Mouse (Mus musculus) liver, postnatal 0 days (tissue): ENCODE measurements around the gene Pagr1b. TPM values are rescaled to one million over a fixed set of nuclear protein-coding genes. Genes with fewer than 3 reads are reported as not detected.

ENCODE experiments used
- ATAC-seq: fragments of 200-750 bp; cut with Nextera tagmentation; 2 replicates; pipeline ENCODE4 v1.8.0; 2017; ENCODE audit warnings: mild to moderate bottlenecking, moderate library complexity
- DNase-seq: peaks from one replicate; pipeline ENCODE4 v3.0.0-alpha.2; 2016
- H3K27ac ChIP-seq: fragments of 300-500 bp; sonication (generic); 2 replicates; pipeline ENCODE4 v1.5.1; 2014; ENCODE audit warnings: antibody characterized with exemption, moderate library complexity, mild to moderate bottlenecking, low read depth
- H3K27me3 ChIP-seq: fragments of 300-500 bp; sonication (generic); 2 replicates; pipeline ENCODE4 v1.6.1; 2014; ENCODE audit warnings: low read length, control low read depth, mixed read lengths; ENCODE audit not compliant: insufficient read depth
- H3K36me3 ChIP-seq: fragments of 300-500 bp; sonication (generic); replicated peaks from 2 replicates; pipeline ENCODE4 v1.6.1; 2014; ENCODE audit warnings: mild to moderate bottlenecking, control low read depth, low read length, moderate library complexity, mixed read lengths; ENCODE audit not compliant: insufficient read depth
- H3K4me1 ChIP-seq: fragments of 300-500 bp; sonication (generic); 2 replicates; pipeline ENCODE4 v1.6.1; 2014; ENCODE audit warnings: antibody characterized with exemption, mild to moderate bottlenecking, control low read depth; ENCODE audit not compliant: insufficient read depth
- H3K4me2 ChIP-seq: fragments of 300-500 bp; sonication (generic); 2 replicates; pipeline ENCODE4 v1.6.1; 2014; ENCODE audit warnings: low read depth, mild to moderate bottlenecking, low read length, moderate library complexity, mixed read lengths
- H3K4me3 ChIP-seq: fragments of 300-500 bp; sonication (generic); 2 replicates; pipeline ENCODE4 v1.5.1; 2014; ENCODE audit warnings: low read depth, low read length
- H3K9ac ChIP-seq: fragments of 300-500 bp; sonication (generic); replicated peaks from 2 replicates; pipeline ENCODE4 v1.6.1; 2014; ENCODE audit warnings: mild to moderate bottlenecking, moderate library complexity
- H3K9me3 ChIP-seq: fragments of 300-500 bp; sonication (generic); 2 replicates; pipeline ENCODE4 v1.6.1; 2016; ENCODE audit warnings: mild to moderate bottlenecking, control low read depth, low read length, mixed read lengths
- CTCF ChIP-seq: sonication (generic); IDR thresholded peaks from 2 replicates; pipeline ENCODE4 v1.5.1; 2016; ENCODE audit warnings: antibody characterized with exemption, low read depth
- EP300 ChIP-seq: IDR thresholded peaks from 2 replicates; pipeline ENCODE4 v1.6.1; 2016; ENCODE audit warnings: antibody characterized with exemption, low read depth, mild to moderate bottlenecking
- WGBS: fragments of 180-500 bp; shearing (Covaris S2); extraction: QIAGEN DNeasy Blood & Tissue Kit; methylation state at CpG from one replicate; pipeline ENCODE4 v1.1.7; 2014; ENCODE audit not compliant: insufficient replicate concordance; 5-methylcytosine and 5-hydroxymethylcytosine counted together
- polyA plus RNA-seq: library from polyadenylated mRNA; unstranded; fragments of >200 nt; fragmentation: Nextera tagmentation; extraction: Ambion mirVana; gene quantifications from 2 replicates; pipeline ENCODE4 v1.2.1, GENCODE M21; 2015

Gene Pagr1b
- polyA plus RNA-seq, 1 experiment from 2014 or later = 0.26 TPM

DNA sequence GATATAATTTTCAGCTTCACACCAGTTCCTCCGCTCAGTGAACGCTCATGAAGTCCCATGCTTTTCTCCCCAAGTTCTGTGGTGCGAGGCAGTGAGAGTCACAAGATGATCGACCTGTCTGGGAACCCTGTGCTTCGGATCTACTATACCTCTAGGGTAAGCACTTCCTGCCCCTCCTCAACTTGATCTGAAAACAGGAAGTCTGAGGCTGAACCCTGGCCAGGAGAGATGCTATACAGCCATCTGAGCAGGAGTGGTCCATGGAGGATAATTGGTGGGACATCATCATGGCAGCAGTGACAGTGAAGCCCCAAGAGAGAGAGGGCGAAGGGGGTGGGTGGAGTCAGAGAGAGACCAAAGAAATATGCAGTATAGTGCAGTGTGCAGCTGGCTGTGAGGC is 37.4 kb downstream of the Pagr1b start:
- Histone ChIP-seq H3K27ac (no peak overlapping the region), H3K9me3 (no peaks in the 10 kb centered on the region), H3K4me1 (peaks cover 31% of the 10 kb centered on the region), H3K36me3 (peaks cover 27% of the 10 kb centered on the region), H3K27me3 (no peaks in the 10 kb centered on the region), H3K9ac (no peak overlapping the region), H3K4me2 (no peak overlapping the region), H3K4me3 (no peak overlapping the region)
- 70% methylated on average over 6 of the region's 6 CpGs for WGBS
- no peak for ATAC-seq
- TF ChIP-seq CTCF (no peak), EP300 (no peak)
- DNase-seq = no peak

DNA sequence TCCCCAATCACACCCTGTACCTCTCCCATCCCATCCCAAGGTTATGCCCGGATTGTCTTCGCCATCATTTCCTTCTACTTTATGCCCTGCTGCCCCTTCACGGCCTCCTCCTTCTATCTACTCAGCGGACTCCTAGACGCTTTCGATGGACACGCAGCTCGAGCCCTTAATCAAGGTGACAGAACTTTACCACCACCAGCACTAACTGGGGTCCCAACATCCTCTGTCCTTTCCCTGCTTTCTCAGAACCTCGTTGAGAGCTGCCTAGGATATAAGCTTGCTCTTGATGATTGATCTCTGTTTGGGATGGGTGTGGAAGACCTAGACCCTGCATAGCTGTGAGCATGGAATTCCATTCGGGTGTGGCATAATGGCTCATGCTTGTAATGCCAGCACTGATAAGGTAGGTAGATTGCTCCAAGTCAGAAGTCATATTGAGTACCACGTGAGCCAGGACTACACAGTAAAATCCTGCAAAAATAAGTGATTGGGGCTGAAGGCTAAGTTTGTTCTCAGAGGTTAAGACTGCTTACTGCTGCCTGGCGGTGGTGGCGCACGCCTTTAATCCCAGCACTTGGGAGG is 39.3 kb downstream of the Pagr1b start:
- Histone ChIP-seq H3K27me3 (no peaks in the 10 kb centered on the region), H3K36me3 (peaks cover 27% of the 10 kb centered on the region), H3K9ac (peak overlapping the region; percentile 95), H3K4me1 (peaks cover 27% of the 10 kb centered on the region), H3K4me2 (peak overlapping the region; percentile 91), H3K4me3 (peak overlapping the region; percentile 93), H3K27ac (peak overlapping the region; percentile 95), H3K9me3 (no peaks in the 10 kb centered on the region)
- TF ChIP-seq EP300 (no peak), CTCF (no peak)
- WGBS = 22% methylated on average over 14 of the region's 14 CpGs
- DNase-seq (no peak), ATAC-seq (no peak)

GRCm38 (mm10) chr7:126975950-126976866 is 40.1 kb downstream of the Pagr1b start, which contains the start of gene Cdiptos:
Cdiptos (minus strand) TSS chr7:126976098.
- WGBS = under 1% methylated on average over 55 of the region's 55 CpGs
- H3K36me3 ChIP-seq = peaks cover 23% of the 10 kb centered on the region
- H3K27ac ChIP-seq = peak within 1 kb of the TSS; percentile 95
- no peaks in the 10 kb centered on the region for H3K27me3 ChIP-seq
- TF ChIP-seq EP300 (peak; percentile 74; the same call in 1 of the 2 replicates), CTCF (peak; percentile 99)
- DNase-seq = peak; percentile 97
- H3K4me1 ChIP-seq = peaks cover 23% of the 10 kb centered on the region
- no peaks in the 10 kb centered on the region for H3K9me3 ChIP-seq
- peak within 1 kb of the TSS; percentile 95 for H3K9ac ChIP-seq
- ATAC-seq = peak; percentile 97
- H3K4me2 ChIP-seq = peak within 1 kb of the TSS; percentile 91
- peak within 1 kb of the TSS; percentile 93 for H3K4me3 ChIP-seq

DNA sequence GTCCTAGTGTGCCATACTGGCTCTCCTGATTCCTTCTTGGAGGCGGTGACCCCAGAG is 40.6 kb downstream of the Pagr1b start, which contains the start of gene Cdipt:
Gene Cdipt (plus strand): TSS at position 22 of the 57 bp plus-strand sequence.
- 0% methylated on average over 1 of the region's 1 CpGs for WGBS

GRCm38 (mm10) chr7:126975493-126975892 is 40.8 kb downstream of the Pagr1b start:
- no peak for DNase-seq
- Histone ChIP-seq H3K4me3 (peak overlapping the region; percentile 93), H3K4me1 (peaks cover 23% of the 10 kb centered on the region), H3K27ac (peak overlapping the region; percentile 95), H3K4me2 (peak overlapping the region; percentile 91), H3K9ac (0 out of 2 replicates have a peak overlapping the region, but pooled peaks have one; percentile 7), H3K9me3 (no peaks in the 10 kb centered on the region), H3K27me3 (no peaks in the 10 kb centered on the region), H3K36me3 (peaks cover 23% of the 10 kb centered on the region)
- WGBS = 4% methylated on average over 8 of the region's 8 CpGs
- TF ChIP-seq EP300 = no peak
- TF ChIP-seq CTCF = no peak
- ATAC-seq = no peak

More for the DNA sequence above, 40.6 kb downstream of the Pagr1b start, which contains the start of gene Cdipt:
- DNase-seq = no peak
- no peaks in the 10 kb centered on the region for H3K27me3 ChIP-seq
- H3K4me1 ChIP-seq = peaks cover 23% of the 10 kb centered on the region
- peak within 1 kb of the TSS; percentile 91 for H3K4me2 ChIP-seq
- TF ChIP-seq CTCF = no peak
- TF ChIP-seq EP300 = no peak
- H3K9ac ChIP-seq = peak within 1 kb of the TSS; percentile 95
- peak within 1 kb of the TSS; percentile 95 for H3K27ac ChIP-seq
- ATAC-seq = no peak
- no peaks in the 10 kb centered on the region for H3K9me3 ChIP-seq
- H3K36me3 ChIP-seq = peaks cover 23% of the 10 kb centered on the region
- H3K4me3 ChIP-seq = peak within 1 kb of the TSS; percentile 93

DNA sequence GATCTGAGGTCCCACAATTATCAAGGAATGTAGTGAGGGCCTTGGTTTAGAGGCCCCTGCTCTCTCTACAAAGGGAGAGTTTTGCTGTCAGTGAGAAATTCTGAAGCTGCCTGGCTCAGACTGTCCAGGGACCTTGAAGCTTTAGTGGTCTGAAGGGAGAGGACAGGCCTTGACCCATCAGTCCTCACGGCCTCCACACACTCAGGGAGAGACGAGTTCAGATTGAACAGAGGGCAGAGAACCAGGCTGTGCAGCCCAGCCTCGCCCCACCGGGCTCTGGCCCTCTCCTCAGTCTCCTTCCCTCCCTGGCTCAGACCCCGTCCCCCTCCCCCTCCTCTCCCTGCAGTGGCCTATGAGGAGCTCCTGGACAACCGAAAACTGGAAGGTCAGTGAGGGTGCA is 48.9 kb downstream of the Pagr1b start:
- H3K27me3 ChIP-seq = no peaks in the 10 kb centered on the region
- H3K9me3 ChIP-seq = no peaks in the 10 kb centered on the region
- TF ChIP-seq EP300 (no peak), CTCF (no peak)
- ATAC-seq (no peak), DNase-seq (no peak)
- WGBS = 64% methylated on average over 6 of the region's 6 CpGs
- H3K27ac ChIP-seq = no peak overlapping the region
- no peak overlapping the region for H3K4me3 ChIP-seq
- no peak overlapping the region for H3K4me2 ChIP-seq
- 0 out of 2 replicates have a peak, but pooled peaks cover 4% of the 10 kb centered on the region for H3K4me1 ChIP-seq
- H3K9ac ChIP-seq = no peak overlapping the region
- H3K36me3 ChIP-seq = no peaks in the 10 kb centered on the region
